Comparison of ENCODE assay signal across 18 mouse cellular contexts in genomic region chr10:93967486-93967885, GRCm38 (mm10).
DNase-seq lines count a peak whose midpoint lies in the region; ATAC-seq and TF ChIP-seq lines count a peak whose summit lies in the region.
"Had no signal": no experiment of that assay in that cellular context is flagged by ENCODE, and none has a peak within 500 bp of the region (broad histone marks: within the 10 kb centered on the region; RNA-seq: fewer than 3 reads in every experiment).

No protein-coding gene starts in this region.

- H3K4me2 ChIP-seq in liver, postnatal 0 days (ENCODE audit: low read depth, low read length) = no peak overlapping the region
- H3K4me2 ChIP-seq in liver, embryonic 11.5 days = no peak overlapping the region
- H3K4me2 ChIP-seq in stomach, postnatal 0 days (replicated peaks; ENCODE audit: low read depth) = no peak overlapping the region
- no peak overlapping the region for H3K4me2 ChIP-seq in kidney, embryonic 15.5 days
- H3K4me2 ChIP-seq: heart, embryonic 12.5 days; hindbrain, embryonic 12.5 days; limb, embryonic 15.5 days; liver, embryonic 15.5 days; midbrain, embryonic 12.5 days had no signal

- intact Hi-C loops in heart, adult 2 months (cut with DNase I) = loop anchor here (5.0 kb wide), 1 partner anchor 150 kb away; no protein-coding TSS in a partner anchor

- H3K79me2 ChIP-seq in heart, adult 2 months (replicated peaks; ENCODE audit: control insufficient read depth, insufficient read depth, low read length) = no peaks in the 10 kb centered on the region
- no peaks in the 10 kb centered on the region for H3K79me2 ChIP-seq in MEL (ENCODE audit: control insufficient read depth, insufficient read depth, low read length, poor library complexity)

- peak; percentile 26 for TF ChIP-seq RAD21 in MEL (IDR thresholded peaks at IDR 0.05; ENCODE audit: low read depth, low read length)

- H3K4me3 ChIP-seq in heart, adult 2 months = no peak overlapping the region
- no peak overlapping the region for H3K4me3 ChIP-seq in liver, postnatal 0 days (ENCODE audit: low read depth, low read length)
- H3K4me3 ChIP-seq in liver, embryonic 11.5 days (ENCODE audit: low read depth, low read length) = no peak overlapping the region
- no peak overlapping the region for H3K4me3 ChIP-seq in MEL (ENCODE audit: control insufficient read depth in 1 of 2, insufficient read depth in 1 of 2, low read depth in 2 of 2, low read length in 2 of 2)
- H3K4me3 ChIP-seq in stomach, postnatal 0 days (ENCODE audit: low read depth, low read length) = no peak overlapping the region
- H3K4me3 ChIP-seq in kidney, embryonic 15.5 days (replicated peaks) = no peak overlapping the region
- H3K4me3 ChIP-seq: heart, embryonic 12.5 days; hindbrain, embryonic 12.5 days; limb, embryonic 15.5 days; liver, embryonic 15.5 days; midbrain, embryonic 12.5 days had no signal

- H3K9ac ChIP-seq in heart, adult 2 months (ENCODE audit: low read depth, low read length) = no peak overlapping the region
- H3K9ac ChIP-seq in liver, postnatal 0 days (replicated peaks) = no peak overlapping the region
- no peak overlapping the region for H3K9ac ChIP-seq in liver, embryonic 11.5 days (ENCODE audit: low read depth, low read length)
- H3K9ac ChIP-seq in MEL (ENCODE audit: control insufficient read depth, low read depth, low read length, poor library complexity, severe bottlenecking) = no peak overlapping the region
- no peak overlapping the region for H3K9ac ChIP-seq in stomach, postnatal 0 days (ENCODE audit: low read length)
- no peak overlapping the region for H3K9ac ChIP-seq in kidney, embryonic 15.5 days
- H3K9ac ChIP-seq: heart, embryonic 12.5 days; hindbrain, embryonic 12.5 days; limb, embryonic 15.5 days; liver, embryonic 15.5 days; midbrain, embryonic 12.5 days had no signal

- no peak for ATAC-seq in liver, postnatal 0 days
- no peak for ATAC-seq in liver, embryonic 11.5 days (replicated peaks; ENCODE audit: low FRiP score)
- ATAC-seq in stomach, postnatal 0 days (ENCODE audit: low FRiP score, low TSS enrichment) = no peak
- no peak for ATAC-seq in kidney, embryonic 15.5 days (replicated peaks; ENCODE audit: low FRiP score)

- DNase-seq in heart, adult 2 months = no peak
- DNase-seq in heart, adult 11 months = no peak
- DNase-seq in liver, postnatal 0 days = no peak
- no peak for DNase-seq in liver, embryonic 11.5 days (ENCODE audit: low spot score)
- DNase-seq in MEL (ENCODE audit: low read depth, low spot score) = no peak
- no peak for DNase-seq in stomach, postnatal 0 days (ENCODE audit: low spot score)
- DNase-seq: adrenal gland, postnatal 25 days; cerebellum, adult 9-10 months; heart, postnatal 14 days; left cerebral cortex, postnatal 4 days; lung, postnatal 14 days; right cerebral cortex, postnatal 14 days had no signal

- no peak overlapping the region for H3K27ac ChIP-seq in heart, adult 2 months
- H3K27ac ChIP-seq in liver, postnatal 0 days (ENCODE audit: low read depth) = no peak overlapping the region
- H3K27ac ChIP-seq in liver, embryonic 11.5 days (ENCODE audit: low read depth, low read length) = no peak overlapping the region
- no peak overlapping the region for H3K27ac ChIP-seq in MEL (ENCODE audit: control insufficient read depth, low read depth, low read length)
- H3K27ac ChIP-seq in stomach, postnatal 0 days (replicated peaks) = no peak overlapping the region
- no peak overlapping the region for H3K27ac ChIP-seq in kidney, embryonic 15.5 days
- H3K27ac ChIP-seq: hindbrain, embryonic 12.5 days; limb, embryonic 15.5 days; liver, embryonic 15.5 days; midbrain, embryonic 12.5 days had no signal

- TF ChIP-seq POLR2A in heart, adult 2 months (IDR thresholded peaks at IDR 0.05; ENCODE audit: insufficient read depth, low read depth, low read length) = no peak
- no peak for TF ChIP-seq POLR2A in MEL (IDR thresholded peaks at IDR 0.05; ENCODE audit: control insufficient read depth in 1 of 2, insufficient read depth in 1 of 2, low read depth in 1 of 2, low read length in 2 of 2, poor library complexity in 1 of 2)

- no peaks in the 10 kb centered on the region for H3K4me1 ChIP-seq in heart, adult 2 months (ENCODE audit: control insufficient read depth, insufficient read depth, low read length)
- no peaks in the 10 kb centered on the region for H3K4me1 ChIP-seq in liver, postnatal 0 days (ENCODE audit: insufficient read depth)
- no peaks in the 10 kb centered on the region for H3K4me1 ChIP-seq in liver, embryonic 11.5 days (replicated peaks; ENCODE audit: control insufficient read depth, insufficient read depth, low read length)
- H3K4me1 ChIP-seq in MEL (ENCODE audit: control insufficient read depth in 1 of 2, insufficient read depth in 2 of 2, low read length in 2 of 2) = no peaks in the 10 kb centered on the region
- H3K4me1 ChIP-seq in stomach, postnatal 0 days (replicated peaks; ENCODE audit: control insufficient read depth, insufficient read depth) = no peaks in the 10 kb centered on the region
- H3K4me1 ChIP-seq in kidney, embryonic 15.5 days = no peaks in the 10 kb centered on the region
- H3K4me1 ChIP-seq: heart, embryonic 12.5 days; limb, embryonic 15.5 days; liver, embryonic 15.5 days; midbrain, embryonic 12.5 days had no signal

- H3K27me3 ChIP-seq in heart, adult 2 months (ENCODE audit: control insufficient read depth, insufficient read depth, low read length) = no peaks in the 10 kb centered on the region
- no peaks in the 10 kb centered on the region for H3K27me3 ChIP-seq in liver, postnatal 0 days (ENCODE audit: insufficient read depth, low read length)
- H3K27me3 ChIP-seq in liver, embryonic 11.5 days (replicated peaks; ENCODE audit: control insufficient read depth, insufficient read depth, low read length) = no peaks in the 10 kb centered on the region
- H3K27me3 ChIP-seq in MEL (ENCODE audit: control insufficient read depth in 1 of 2, insufficient read depth in 2 of 2, low read length in 2 of 2) = no peaks in the 10 kb centered on the region
- H3K27me3 ChIP-seq in stomach, postnatal 0 days (ENCODE audit: control insufficient read depth, insufficient read depth, low read length) = no peaks in the 10 kb centered on the region
- H3K27me3 ChIP-seq in kidney, embryonic 15.5 days = no peaks in the 10 kb centered on the region
- H3K27me3 ChIP-seq: heart, embryonic 12.5 days; hindbrain, embryonic 12.5 days; limb, embryonic 15.5 days; liver, embryonic 15.5 days; midbrain, embryonic 12.5 days had no signal

- H3K36me3 ChIP-seq in heart, adult 2 months (ENCODE audit: control insufficient read depth, insufficient read depth, low read length) = no peaks in the 10 kb centered on the region
- peaks cover 8% of the 10 kb centered on the region; the same call in 1 of the 2 replicates for H3K36me3 ChIP-seq in liver, postnatal 0 days (replicated peaks; ENCODE audit: insufficient read depth, low read length)
- H3K36me3 ChIP-seq in liver, embryonic 11.5 days (ENCODE audit: control insufficient read depth, insufficient read depth, low read length) = 0 out of 2 replicates have a peak, but pooled peaks cover 4% of the 10 kb centered on the region
- H3K36me3 ChIP-seq in MEL (ENCODE audit: control insufficient read depth in 1 of 2, insufficient read depth in 2 of 2, low read length in 2 of 2) = no peaks in the 10 kb centered on the region
- 0 out of 2 replicates have a peak, but pooled peaks cover 5% of the 10 kb centered on the region for H3K36me3 ChIP-seq in stomach, postnatal 0 days (ENCODE audit: control insufficient read depth, insufficient read depth, low read length)
- peaks cover 43% of the 10 kb centered on the region for H3K36me3 ChIP-seq in kidney, embryonic 15.5 days

- no peaks in the 10 kb centered on the region for H3K9me3 ChIP-seq in liver, postnatal 0 days (ENCODE audit: low read length)
- no peaks in the 10 kb centered on the region for H3K9me3 ChIP-seq in liver, embryonic 11.5 days (ENCODE audit: control insufficient read depth, low read length)
- H3K9me3 ChIP-seq in MEL (replicated peaks; ENCODE audit: insufficient read depth, low read length) = no peaks in the 10 kb centered on the region
- H3K9me3 ChIP-seq in stomach, postnatal 0 days (ENCODE audit: control insufficient read depth, low read length) = no peaks in the 10 kb centered on the region
- no peaks in the 10 kb centered on the region for H3K9me3 ChIP-seq in kidney, embryonic 15.5 days (replicated peaks)
- H3K9me3 ChIP-seq: heart, embryonic 12.5 days; hindbrain, embryonic 12.5 days; limb, embryonic 15.5 days; liver, embryonic 15.5 days; midbrain, embryonic 12.5 days had no signal

- TF ChIP-seq CTCF in heart, adult 2 months (IDR thresholded peaks at IDR 0.05) = peak; percentile 25
- TF ChIP-seq CTCF in liver, postnatal 0 days (IDR thresholded peaks at IDR 0.05; ENCODE audit: low read depth) = peak; percentile 22; the same call in 1 of the 2 replicates
- TF ChIP-seq CTCF in MEL (IDR thresholded peaks at IDR 0.05 in 2 of 3, conservative IDR thresholded peaks at IDR 0.05 in 1 of 3; ENCODE audit: control insufficient read depth in 1 of 3, insufficient read depth in 1 of 3, low read depth in 2 of 3, low read length in 3 of 3, poor library complexity in 1 of 3, severe bottlenecking in 1 of 3) = peak in 1 of 3 experiments; percentile 26; a peak in 2 of 6 replicates
- peak; percentile 55 for TF ChIP-seq CTCF in stomach, postnatal 0 days (IDR thresholded peaks at IDR 0.05; ENCODE audit: low read depth)

- no peak for TF ChIP-seq EP300 in heart, adult 2 months (IDR thresholded peaks at IDR 0.05; ENCODE audit: insufficient read depth, low read depth, low read length)
- no peak for TF ChIP-seq EP300 in liver, postnatal 0 days (IDR thresholded peaks at IDR 0.05; ENCODE audit: low read depth)
- TF ChIP-seq EP300 in MEL (IDR thresholded peaks at IDR 0.05; ENCODE audit: low read depth in 1 of 2, low read length in 2 of 2) = no peak
- no peak for TF ChIP-seq EP300 in stomach, postnatal 0 days (optimal IDR thresholded peaks at IDR 0.05)

TF ChIP-seq in MEL, 35 proteins besides CTCF, POLR2A, EP300 and RAD21:
- TF ChIP-seq SMC3 (IDR thresholded peaks at IDR 0.05; ENCODE audit: low read depth, low read length) (peak; percentile 51; the same call in 1 of the 2 replicates), MAX (IDR thresholded peaks at IDR 0.05; ENCODE audit: low read length) (no peak), TCF12 (IDR thresholded peaks at IDR 0.05; ENCODE audit: low read depth, low read length) (no peak)
